Mouse (Mus musculus): ENCODE results near the gene Hddc3.

DNA sequence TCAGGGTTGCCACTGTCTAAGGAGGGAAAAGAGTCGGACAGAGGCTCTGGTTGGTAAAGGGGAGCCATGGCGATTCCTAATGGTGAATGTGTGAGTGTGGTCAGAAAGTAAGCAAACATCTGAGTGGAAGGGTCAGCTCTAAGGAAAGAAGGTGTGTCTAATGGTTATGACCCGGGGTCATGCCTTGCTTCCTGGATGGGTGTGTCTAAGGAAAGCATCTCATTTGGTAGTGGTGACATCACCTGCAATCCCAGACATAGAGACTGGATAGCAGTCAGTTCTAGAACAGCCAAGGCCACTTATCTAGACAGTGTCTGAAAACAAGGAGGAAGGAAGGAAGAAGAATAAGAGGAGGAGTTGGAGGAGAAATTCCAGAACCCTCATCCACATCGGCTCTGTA lies 8.1 kb upstream of the Hddc3 start:
- TF ChIP-seq EP300 (optimal IDR thresholded peaks at IDR 0.05) = no peak
- TF ChIP-seq CTCF (IDR thresholded peaks at IDR 0.05; ENCODE audit: low read depth) = no peak

Measured in stomach, postnatal 0 days (tissue).